Mouse (Mus musculus) heart, adult 9 months (tissue): ENCODE results near the gene Gpatch3.

Source experiments
- DNase-seq, 2 experiments: peaks; one replicate each; pipeline ENCODE4 v3.0.0; 2022; ENCODE audit warnings: low spot score in 2 of 2

Gpatch3 gene

DNA sequence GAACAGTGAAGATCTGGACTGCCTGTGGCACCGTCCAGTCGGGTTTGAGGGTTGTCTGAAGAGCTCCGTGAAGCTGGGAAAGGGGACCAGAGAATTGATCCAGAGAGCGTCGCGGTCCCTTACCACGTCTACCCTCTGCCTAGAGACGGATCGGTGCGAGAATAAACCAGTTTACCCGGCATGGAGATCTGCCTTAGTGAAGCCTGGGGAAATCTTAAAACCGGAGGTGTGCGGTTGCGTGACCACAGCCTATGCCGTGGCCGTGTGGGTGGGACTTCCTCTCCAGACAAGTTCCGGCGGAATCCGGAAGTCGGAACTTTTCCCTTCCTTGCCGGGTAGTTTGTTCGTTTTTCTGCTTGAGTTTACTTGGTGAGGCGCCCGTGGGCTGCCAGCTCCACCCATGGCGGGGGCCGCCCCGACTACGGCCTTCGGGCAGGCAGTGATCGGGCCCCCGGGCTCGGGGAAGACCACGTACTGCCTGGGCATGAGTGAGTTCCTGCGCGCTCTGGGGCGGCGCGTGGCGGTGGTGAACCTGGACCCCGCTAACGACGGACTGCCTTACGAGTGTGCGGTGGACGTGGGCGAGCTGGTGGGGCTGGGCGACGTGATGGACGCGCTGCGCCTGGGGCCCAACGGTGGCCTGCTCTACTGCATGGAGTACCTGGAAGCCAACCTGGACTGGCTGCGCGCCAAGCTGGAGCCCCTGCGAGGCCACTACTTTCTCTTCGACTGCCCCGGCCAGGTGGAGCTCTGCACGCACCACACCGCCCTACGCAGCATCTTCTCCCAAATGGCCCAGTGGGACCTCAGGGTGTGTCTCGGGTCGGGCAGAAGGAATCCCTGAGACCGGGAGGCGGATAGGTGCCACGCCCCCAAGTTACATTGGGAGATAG lies 9.8 kb downstream of the Gpatch3 start, which contains the start of gene Gpn2:
Gene Gpn2, plus strand, starts transcription at position 304 of the 893 bp plus-strand sequence.
- peak; percentile 74 to 82 for DNase-seq

DNA sequence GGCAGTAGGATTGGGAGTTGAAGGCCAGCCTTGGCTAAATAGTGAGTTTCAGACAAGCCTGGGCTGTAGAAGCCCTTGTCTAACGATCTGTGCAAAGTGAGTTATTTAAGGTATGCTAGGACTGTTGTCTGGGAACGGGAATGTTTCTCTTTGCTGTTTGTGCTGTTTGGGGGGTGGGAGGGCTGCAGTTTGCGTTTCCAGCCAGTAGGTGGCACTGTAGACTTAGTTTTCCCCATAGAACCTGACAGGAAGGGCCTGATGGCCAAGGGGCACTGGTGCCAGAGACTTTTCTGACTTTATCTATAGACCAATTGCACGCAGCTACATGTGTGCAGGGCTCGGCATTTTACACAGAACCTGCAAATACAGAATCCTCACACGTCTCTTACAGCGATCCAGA lies 18.0 kb downstream of the Gpatch3 start:
- peak; percentile 57 to 61 for DNase-seq

DNA sequence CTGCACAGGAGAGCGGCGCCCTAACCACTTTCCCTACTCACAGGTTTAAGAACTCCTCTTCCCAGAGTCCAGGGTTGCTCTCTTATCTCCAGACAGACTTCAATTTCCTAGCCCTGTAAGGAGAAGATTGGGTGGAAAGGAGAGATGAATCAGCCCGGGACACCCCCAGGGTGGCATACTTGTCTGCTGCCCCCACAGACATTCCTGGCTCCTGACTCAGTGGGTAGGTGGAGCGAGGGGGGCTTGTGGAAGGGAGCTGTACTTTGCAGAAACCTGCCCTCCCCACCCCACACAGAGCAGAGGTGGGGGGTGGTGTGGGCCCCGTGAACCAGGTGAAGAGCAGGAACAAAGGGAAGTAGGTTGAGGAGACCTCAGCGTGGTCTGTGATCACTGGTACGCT lies 21.0 kb downstream of the Gpatch3 start:
- no peak for DNase-seq

DNA sequence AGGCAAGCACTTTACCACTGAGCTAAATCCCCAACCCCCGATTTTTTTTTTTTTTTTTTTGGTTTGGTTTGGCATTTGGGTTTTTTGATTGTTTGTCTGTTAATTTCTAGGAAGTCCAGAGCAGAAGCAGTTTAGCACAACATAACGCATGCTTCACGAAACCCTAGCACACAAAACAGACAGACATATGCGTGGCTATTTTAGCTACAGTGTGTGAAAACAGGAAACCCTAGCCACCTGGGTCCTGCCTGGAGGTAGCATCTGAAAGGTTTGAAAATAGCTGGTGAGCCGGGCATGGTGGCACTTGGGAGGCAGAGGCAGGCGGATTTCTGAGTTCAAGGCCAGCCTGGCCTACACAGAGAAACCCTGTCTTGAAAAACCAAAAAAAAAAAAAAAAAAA lies 21.5 kb downstream of the Gpatch3 start:
- no peak for DNase-seq

DNA sequence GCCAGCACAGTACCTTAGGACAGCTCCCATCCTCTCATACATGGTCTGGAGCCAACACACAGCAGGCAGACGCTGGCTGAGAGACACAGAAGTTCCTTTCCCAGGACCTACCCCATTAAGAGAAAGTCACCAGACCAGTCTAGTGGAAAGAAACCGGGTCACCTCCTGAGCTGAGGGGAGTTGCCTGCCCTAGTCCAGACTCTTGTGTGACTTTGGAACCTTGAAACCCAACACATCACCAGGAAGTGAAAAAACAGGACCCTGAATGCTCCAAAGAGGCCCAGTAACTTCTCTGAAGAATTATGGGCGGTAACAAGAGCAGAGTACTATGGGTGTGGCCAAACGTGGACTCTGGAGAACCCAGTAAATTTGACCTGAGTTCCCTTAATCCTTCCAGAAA lies 24.1 kb downstream of the Gpatch3 start:
- no peak for DNase-seq

DNA sequence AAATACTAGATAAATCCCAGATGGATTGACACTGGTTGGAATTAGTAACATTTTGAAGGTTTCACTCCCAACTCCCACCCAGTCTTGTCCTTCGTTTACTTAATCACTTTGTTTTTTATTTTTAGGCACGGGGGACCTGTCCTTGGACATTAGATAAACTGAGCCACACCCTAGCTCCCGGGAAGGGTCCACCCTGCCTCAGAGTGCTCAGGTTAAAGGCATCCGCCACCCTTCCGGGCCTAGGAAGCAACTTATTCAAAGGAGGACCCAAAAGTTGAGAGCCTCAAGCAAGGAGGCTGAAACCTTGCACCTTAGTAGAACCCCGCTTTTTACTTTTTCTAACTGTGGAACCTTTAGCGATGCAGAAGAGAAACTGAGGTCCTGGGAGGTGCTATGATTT lies 24.6 kb downstream of the Gpatch3 start:
- no peak for DNase-seq

DNA sequence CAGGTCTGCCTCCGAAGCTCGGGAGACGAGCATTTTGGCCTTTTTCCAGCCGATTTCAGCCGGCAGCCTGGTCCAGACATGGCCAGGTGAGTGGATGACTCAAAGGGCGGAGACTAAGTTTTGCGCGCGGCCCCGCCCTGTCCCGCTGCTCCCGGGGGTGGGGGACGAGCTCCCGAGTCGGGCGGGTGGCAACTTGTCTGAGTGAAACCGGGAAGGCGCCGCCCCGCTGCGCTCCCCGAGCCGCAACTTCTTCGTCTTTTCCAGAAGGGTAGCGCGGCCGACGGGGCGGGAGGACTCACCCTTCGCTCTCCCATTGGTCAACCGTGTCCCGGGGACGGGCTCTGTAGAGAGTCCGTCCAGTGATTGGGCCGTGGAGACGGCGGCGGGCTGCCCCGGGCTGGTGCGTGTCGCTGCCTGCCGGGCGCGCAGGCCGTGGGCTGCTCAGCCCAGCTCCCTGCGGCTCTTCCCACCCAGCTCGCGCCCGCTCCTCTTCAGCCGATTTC lies 25.1 kb downstream of the Gpatch3 start:
- DNase-seq = peak; percentile 92 to 93

DNA sequence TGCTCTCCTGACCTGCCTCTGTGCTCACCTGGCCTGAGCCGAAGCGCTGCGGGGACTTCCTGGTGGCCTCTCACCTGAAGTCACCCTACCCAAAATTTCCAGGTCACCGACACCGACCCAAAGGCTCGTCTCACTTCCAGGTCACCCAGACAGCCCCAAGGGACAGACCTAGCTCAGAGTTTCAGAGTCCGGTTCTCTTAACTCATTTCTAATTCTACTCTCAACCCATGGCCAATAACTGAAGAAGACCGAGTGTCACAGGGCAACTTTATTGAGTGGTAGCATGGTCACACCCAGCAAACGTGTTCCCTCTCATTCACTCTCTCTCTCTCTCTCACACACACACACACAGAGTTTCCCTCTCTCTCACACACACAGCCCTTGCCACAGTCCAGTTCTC lies 25.8 kb downstream of the Gpatch3 start:
- no peak for DNase-seq

DNA sequence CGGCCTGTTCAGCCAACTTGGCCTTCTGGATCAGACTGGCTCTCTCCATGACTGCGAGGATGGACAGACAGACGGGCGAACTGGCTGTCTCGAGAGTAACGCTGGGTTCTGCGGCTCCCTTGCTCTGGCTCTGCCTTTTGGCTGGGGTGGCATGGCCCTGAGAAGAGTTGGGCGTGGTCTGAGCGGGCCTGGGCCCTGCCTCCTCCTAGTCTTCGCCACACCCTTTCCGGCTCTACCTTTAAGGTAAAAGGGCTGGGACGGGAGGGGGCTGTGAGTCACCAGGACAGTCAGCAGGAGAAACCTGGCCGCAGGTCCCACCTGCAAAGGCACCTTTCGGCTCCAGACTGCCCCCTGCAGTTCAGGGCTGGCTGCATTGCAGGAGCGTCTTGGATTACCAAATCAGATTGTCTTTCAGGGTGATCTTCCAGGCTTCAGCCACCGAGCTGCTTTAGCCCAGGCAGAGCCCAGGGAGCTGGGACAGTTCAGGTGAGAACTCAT lies 27.2 kb downstream of the Gpatch3 start, which contains the start of gene Sfn:
Gene Sfn, minus strand, starts transcription at position 448 of the 498 bp plus-strand sequence.
- no peak for DNase-seq

DNA sequence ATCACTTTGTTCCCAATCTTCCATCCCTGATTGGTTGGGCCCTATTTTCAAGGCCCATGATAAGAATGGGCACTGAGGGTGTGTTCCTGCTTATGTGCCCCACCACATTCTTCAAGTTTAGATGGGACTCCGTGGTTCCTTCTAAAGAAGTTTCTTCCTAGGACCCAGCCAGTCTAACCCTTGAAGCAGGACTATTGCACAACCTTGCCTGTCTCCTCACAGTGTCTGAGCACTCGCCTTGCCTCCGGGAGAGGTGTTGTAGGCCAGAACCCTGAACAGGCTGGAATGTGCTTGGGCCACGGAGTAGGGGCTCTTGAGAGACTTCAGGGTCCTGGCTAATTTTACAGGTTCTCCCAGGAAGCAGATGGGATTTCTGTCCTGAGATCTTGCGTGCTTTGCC lies 28.5 kb downstream of the Gpatch3 start:
- no peak for DNase-seq

DNA sequence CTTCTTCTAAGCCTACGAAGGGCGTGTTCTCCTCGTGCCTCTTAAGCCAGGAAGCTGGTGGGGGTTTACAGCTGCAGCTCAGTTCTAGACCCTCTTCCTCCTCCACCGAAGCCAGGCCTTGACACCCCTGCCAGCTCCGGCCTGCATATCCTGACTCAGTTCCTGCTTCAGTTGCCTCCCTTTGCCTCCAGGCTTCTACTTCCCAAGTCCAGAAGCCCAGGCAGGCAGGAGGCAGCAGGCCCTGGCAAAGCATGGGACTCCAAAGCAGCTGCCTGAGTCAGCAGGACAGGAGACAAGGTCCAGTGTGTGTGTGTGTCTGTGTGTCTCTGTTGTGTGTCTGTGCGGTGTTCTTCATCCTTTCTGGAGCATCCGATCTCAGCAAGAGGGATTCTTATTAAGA lies 29.6 kb downstream of the Gpatch3 start:
- DNase-seq = no peak

DNA sequence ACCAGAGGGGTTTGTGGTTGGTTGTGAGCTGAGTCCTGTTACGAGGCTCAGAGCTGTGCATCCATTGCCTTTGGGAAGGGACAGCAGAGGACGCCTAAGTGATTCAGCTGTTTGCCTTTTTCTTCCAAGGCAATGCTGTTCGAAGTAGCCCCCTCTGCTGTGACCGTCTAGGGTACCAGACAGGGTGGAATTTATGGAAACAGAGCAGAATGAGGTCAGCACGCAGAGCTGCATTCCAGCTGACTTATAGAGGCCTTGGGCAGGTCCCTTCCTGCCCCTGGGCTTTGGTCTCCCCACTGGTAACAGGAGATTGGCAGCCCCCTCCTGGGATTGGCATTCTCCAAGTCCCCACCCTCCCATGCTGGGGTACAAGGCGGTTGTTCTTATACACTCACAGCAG lies 30.3 kb downstream of the Gpatch3 start:
- no peak for DNase-seq

DNA sequence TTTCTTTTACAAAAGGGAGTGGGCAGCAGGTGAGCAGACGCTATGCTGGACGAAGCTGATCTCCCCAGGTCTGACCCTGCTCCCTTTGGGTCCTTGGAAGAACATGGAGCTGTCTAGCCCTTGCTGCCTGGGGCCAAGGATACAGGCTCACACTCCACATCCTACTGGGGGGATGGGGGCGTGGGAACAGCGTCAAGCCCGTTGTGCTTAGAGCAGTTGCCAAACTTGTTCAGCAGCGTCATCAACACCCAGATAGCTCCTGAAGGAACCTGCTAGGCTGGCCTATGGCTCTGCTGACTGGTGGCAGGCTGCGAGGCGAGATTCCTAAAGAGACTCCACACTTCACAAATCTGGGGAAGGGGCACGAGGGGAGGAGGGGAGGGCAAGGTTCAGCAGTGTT lies 30.8 kb downstream of the Gpatch3 start:
- DNase-seq = no peak

DNA sequence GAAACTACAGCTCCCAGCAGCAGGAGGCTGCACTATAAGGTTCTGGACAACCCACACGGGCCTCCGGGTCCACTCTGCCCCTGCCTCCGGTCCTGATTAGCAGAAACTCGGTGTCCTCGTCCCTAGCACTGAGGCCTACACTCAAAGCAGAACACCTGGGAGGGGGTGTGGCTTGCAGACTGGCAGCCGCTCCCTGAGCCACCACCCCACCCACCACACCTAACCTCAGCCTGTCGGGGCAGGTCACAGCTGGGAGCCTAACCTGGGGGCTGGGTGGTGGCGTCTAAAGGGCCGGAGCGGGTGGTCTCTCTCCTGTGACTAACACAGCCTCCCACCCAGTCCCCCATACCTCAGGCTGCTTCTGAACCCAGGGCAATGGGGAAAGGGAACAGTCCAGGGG lies 32.7 kb downstream of the Gpatch3 start:
- DNase-seq = no peak

DNA sequence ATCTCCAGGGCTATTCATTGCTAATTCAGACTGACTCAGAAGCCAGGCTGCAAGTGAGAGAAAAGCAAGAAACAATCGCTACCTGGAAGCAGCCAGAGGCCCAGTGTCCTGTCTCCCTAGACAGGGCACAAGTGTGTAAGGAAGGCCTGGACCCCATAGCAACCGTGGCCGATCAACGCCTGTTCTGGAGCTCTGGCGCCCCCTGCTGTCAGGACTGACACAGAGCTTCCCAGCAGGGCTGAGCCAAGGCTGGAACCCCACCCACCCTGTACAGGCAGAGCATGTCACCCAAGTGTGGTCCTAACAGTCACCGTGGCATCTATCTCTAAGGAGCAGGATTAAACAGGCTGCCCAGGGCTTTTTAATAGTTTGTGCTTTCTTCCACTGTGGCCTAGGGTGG lies 35.2 kb downstream of the Gpatch3 start:
- peak; percentile 73 to 74 for DNase-seq

DNA sequence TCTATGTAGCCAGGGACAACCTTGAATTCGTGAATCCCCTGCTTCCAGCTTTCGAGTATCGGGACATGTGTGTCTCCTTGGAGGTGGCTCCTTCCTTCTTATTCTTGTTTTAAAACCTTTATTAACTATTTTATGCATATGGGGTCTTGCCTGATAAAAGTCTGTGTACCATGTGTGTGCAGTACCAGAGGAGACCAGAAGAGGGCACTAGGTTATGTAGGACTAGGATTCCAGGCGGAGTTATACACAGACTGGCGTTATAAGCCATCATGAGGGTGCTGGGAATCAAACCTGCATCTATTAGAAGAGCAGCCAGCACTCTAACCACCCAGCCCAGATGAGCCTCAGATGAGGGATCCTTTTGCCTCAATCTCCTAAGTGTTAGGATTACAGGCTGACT lies 37.3 kb downstream of the Gpatch3 start:
- no peak for DNase-seq

DNA sequence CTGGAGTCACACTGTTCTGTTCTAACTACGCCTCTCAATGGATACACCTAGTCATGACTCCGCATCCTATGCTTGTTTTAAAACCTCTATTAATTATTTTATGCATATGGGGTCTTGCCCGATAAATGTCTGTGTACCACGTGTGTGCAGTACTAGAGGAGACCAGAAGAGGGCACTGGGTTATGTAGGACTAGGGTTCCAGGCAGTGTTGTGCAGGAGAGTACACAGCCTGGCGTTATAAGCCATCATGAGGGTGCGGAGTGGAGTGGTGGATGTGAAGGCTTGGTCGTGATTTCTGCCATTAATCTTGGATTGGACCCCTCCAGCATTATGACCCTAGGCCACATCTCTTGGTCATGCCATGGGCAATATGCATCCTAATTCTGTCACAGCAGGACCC lies 37.9 kb downstream of the Gpatch3 start:
- DNase-seq = no peak

DNA sequence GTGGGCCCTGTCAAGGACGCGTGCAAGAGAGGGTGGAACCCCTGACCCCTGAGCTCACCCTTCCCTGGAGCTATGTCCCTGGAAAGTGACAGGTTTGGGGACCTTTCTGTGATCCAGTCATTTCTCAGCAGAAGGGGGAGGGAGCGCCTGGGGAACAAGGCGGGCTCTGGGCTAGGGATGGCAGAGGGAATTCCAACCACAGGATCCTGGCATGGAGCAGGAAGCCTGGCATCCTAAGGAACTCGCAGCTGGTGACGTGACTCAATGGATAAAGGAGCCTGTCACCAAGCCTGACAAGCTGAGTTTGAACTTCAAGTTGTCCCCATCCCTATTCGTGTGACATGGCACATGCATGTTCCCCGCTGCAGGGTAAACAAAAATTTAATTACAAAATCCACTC lies 38.5 kb downstream of the Gpatch3 start:
- no peak for DNase-seq

DNA sequence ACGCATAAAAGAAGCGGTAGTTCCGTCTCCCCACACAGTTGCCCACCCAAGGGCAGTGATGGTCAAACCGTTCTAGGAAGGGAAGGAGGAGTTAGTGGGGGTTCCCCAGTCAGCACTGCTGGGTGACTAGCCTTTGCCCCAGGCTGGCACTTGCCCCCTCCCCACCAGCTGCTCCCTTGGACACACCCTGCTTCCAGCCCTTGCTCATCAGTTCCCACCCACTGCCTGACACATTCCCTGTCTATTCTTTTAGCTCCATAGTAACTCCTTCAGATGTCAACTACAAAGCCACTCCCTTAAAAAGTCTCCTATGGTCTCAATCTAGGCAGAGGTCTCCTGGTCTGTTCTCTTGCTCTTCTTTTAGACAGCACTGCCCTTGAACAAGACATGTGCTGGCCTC lies 39.3 kb downstream of the Gpatch3 start:
- DNase-seq = no peak

DNA sequence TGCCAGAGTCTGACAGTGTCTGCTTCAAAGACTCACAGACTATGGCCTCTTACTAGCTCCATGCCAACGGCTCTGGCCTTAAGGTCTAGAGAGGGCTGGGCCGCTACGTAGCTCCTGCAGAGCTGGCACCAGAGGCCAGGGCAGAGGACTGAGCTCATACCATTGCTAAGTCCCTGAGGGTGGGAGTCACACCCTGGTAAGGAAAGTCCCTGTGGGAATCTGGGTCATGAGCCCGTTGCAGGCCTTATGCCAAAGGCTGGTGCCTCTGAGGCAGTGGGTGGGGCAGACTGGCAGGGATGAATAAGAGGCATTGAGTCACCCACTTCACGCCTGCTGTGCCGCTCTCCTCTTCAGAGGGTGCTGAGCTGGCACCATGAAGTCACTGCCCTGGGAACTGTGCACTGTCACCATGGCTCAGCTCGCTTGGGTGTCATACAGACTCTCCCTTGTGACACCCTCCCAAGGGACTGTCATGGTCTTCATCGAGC lies 39.8 kb downstream of the Gpatch3 start:
- DNase-seq = peak in 1 of 2 experiments; percentile 35

DNA sequence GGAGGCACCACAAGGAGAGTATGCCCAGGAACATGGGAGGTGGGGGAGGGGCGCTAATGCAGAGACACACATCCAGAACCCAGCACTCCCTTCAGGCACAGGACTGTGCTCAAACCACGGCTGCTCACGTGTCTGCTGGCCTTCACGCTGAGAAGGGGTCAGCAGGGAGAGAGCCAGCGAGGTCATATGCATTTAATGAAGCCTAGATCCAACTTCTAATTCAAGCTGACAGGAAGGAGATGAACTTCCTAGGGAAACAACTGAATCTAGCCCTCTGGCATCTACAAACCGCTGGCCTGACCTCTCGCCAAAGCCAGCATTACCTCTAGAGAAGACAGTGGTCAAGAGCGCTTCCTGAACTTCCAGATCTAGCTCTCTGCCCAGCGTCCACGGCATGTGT lies 40.9 kb downstream of the Gpatch3 start:
- no peak for DNase-seq

DNA sequence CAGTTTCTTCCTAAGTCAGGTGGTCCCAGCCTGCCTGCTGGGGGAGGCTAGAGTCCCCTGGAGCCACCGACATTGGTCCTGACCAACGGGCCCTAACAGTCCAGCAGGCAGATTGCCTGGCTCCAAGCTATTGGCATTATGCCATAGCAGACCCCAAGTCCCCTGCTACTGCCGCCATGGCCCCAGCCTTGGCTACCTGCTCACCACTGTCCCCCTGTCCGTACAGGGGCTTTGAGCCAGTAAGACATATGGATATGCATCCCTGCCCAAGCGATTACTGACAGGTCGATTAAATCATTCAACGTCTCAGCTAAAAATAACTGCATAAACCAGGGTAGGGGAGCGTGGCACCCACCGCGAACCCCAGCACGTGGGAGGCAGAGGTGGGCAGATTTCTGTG lies 43.4 kb downstream of the Gpatch3 start:
- no peak for DNase-seq

DNA sequence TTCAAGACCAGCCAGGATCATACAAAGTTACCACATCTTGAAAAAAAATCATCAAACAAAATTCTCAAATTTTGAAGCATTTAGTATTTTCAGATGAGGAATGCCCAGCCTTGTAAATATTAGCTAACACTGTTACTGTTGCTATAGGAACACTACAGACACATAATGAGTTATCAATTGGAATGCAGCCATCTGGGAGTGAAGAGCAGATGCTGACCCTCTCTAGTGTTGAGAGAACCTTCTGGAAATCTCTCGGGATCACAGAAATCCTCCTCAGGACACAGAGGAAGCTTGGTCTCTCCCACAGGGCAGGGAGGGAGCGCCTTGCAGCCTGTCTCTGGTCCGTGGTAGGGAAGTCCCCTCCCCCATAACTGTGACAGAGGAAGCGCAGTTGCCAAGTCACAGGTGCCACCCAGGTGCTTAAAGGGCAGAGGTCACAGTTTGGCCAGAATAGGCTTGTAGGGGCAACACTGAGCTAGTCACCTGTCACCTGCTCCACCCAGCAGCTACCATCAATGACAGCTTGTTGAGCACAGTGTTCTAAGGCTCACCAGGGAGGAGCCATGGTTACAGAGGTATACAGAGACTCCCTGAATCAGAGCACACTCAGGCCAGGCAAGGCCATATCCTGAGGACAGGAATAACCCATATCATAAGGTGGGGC lies 45.1 kb downstream of the Gpatch3 start:
- DNase-seq = no peak
